Mouse (Mus musculus): ENCODE data around the gene Erf. TPM values are rescaled to one million over a fixed set of nuclear protein-coding genes. Genes with fewer than 3 reads are reported as not detected.
A peak's percentile ranks its signal among the peaks of the same experiment; 100 is the strongest.

Gene Erf
- polyA plus RNA-seq, 1 experiment: 37.1 TPM

GRCm38 (mm10) chr7:25281166-25281733, 30.7 kb upstream of the Erf start:
- TF ChIP-seq CTCF (IDR thresholded peaks at IDR 0.05; ENCODE audit: extremely low read depth, insufficient read length, insufficient replicate concordance, low read depth, low read length) (no peak), POLR2A (IDR thresholded peaks at IDR 0.05; ENCODE audit: low read depth, low read length) (no peak)
- Histone ChIP-seq H3K4me3 (ENCODE audit: low read depth, low read length) (peak overlapping the region; percentile 62), H3K27ac (ENCODE audit: insufficient read depth, low read depth, low read length) (peak overlapping the region; percentile 66), H3K27me3 (ENCODE audit: control insufficient read depth, insufficient read depth, low read length) (no peaks in the 10 kb centered on the region), H3K36me3 (ENCODE audit: control insufficient read depth, insufficient read depth, low read length) (peaks cover 12% of the 10 kb centered on the region), H3K4me1 (ENCODE audit: control insufficient read depth, insufficient read depth, insufficient read length, low read length) (peaks cover 36% of the 10 kb centered on the region)
- 14% methylated on average over 12 of the region's 12 CpGs for WGBS

- Histone ChIP-seq H3K4me3 (ENCODE audit: low read depth, low read length) (peak overlapping the region; percentile 81), H3K27me3 (ENCODE audit: control insufficient read depth, insufficient read depth, low read length) (no peaks in the 10 kb centered on the region), H3K27ac (ENCODE audit: insufficient read depth, low read depth, low read length) (peak overlapping the region; percentile 80; the same call in 1 of the 2 replicates), H3K36me3 (ENCODE audit: control insufficient read depth, insufficient read depth, low read length) (peaks cover 3% of the 10 kb centered on the region; the same call in 1 of the 2 replicates), H3K4me1 (ENCODE audit: control insufficient read depth, insufficient read depth, insufficient read length, low read length) (peaks cover 45% of the 10 kb centered on the region)
- 10% methylated on average over 6 of the region's 6 CpGs for WGBS
- no peak for TF ChIP-seq POLR2A (IDR thresholded peaks at IDR 0.05; ENCODE audit: low read depth, low read length)
- TF ChIP-seq CTCF (IDR thresholded peaks at IDR 0.05; ENCODE audit: extremely low read depth, insufficient read length, insufficient replicate concordance, low read depth, low read length): no peak
Measured at GRCm38 (mm10) chr7:25279861-25280791, 29.6 kb upstream of the Erf start.

GRCm38 (mm10) chr7:25279076-25279860, 28.7 kb upstream of the Erf start:
- peak overlapping the region; percentile 80 for H3K27ac ChIP-seq (ENCODE audit: insufficient read depth, low read depth, low read length)
- H3K36me3 ChIP-seq (ENCODE audit: control insufficient read depth, insufficient read depth, low read length): no peaks in the 10 kb centered on the region
- peak overlapping the region; percentile 81 for H3K4me3 ChIP-seq (ENCODE audit: low read depth, low read length)
- no peaks in the 10 kb centered on the region for H3K27me3 ChIP-seq (ENCODE audit: control insufficient read depth, insufficient read depth, low read length)
- under 1% methylated on average over 48 of the region's 49 CpGs for WGBS
- H3K4me1 ChIP-seq (ENCODE audit: control insufficient read depth, insufficient read depth, insufficient read length, low read length): peaks cover 48% of the 10 kb centered on the region
- TF ChIP-seq CTCF (IDR thresholded peaks at IDR 0.05; ENCODE audit: extremely low read depth, insufficient read length, insufficient replicate concordance, low read depth, low read length) (no peak), POLR2A (IDR thresholded peaks at IDR 0.05; ENCODE audit: low read depth, low read length) (no peak)

- H3K4me1 ChIP-seq (ENCODE audit: control insufficient read depth, insufficient read depth, insufficient read length, low read length): peaks cover 45% of the 10 kb centered on the region
- H3K27ac ChIP-seq (ENCODE audit: insufficient read depth, low read depth, low read length): peak overlapping the region; percentile 85
- H3K36me3 ChIP-seq (ENCODE audit: control insufficient read depth, insufficient read depth, low read length): no peaks in the 10 kb centered on the region
- under 1% methylated on average over 58 of the region's 60 CpGs for whole genome bisulfite sequencing
- TF ChIP-seq CTCF (IDR thresholded peaks at IDR 0.05; ENCODE audit: extremely low read depth, insufficient read length, insufficient replicate concordance, low read depth, low read length) (peak; percentile 34; the same call in 1 of the 2 replicates), POLR2A (IDR thresholded peaks at IDR 0.05; ENCODE audit: low read depth, low read length) (no peak)
- H3K27me3 ChIP-seq (ENCODE audit: control insufficient read depth, insufficient read depth, low read length): no peaks in the 10 kb centered on the region
- H3K4me3 ChIP-seq (ENCODE audit: low read depth, low read length): peak overlapping the region; percentile 81
Measured at GRCm38 (mm10) chr7:25278341-25279075, 27.9 kb upstream of the Erf start.

GRCm38 (mm10) chr7:25277998-25278340, 27.4 kb upstream of the Erf start:
- WGBS: 1% methylated on average over 4 of the region's 4 CpGs
- Histone ChIP-seq H3K36me3 (ENCODE audit: control insufficient read depth, insufficient read depth, low read length) (peaks cover under 1% of the 10 kb centered on the region; the same call in 1 of the 2 replicates), H3K27me3 (ENCODE audit: control insufficient read depth, insufficient read depth, low read length) (no peaks in the 10 kb centered on the region), H3K4me3 (ENCODE audit: low read depth, low read length) (no peak overlapping the region), H3K27ac (ENCODE audit: insufficient read depth, low read depth, low read length) (peak overlapping the region; percentile 4; the same call in 1 of the 2 replicates), H3K4me1 (ENCODE audit: control insufficient read depth, insufficient read depth, insufficient read length, low read length) (peaks cover 44% of the 10 kb centered on the region)
- no peak for TF ChIP-seq CTCF (IDR thresholded peaks at IDR 0.05; ENCODE audit: extremely low read depth, insufficient read length, insufficient replicate concordance, low read depth, low read length)
- TF ChIP-seq POLR2A (IDR thresholded peaks at IDR 0.05; ENCODE audit: low read depth, low read length): no peak

GRCm38 (mm10) chr7:25277405-25277804, 26.8 kb upstream of the Erf start:
- 87% methylated on average over 4 of the region's 4 CpGs for WGBS
- no peak overlapping the region for H3K4me3 ChIP-seq (ENCODE audit: low read depth, low read length)

More at GRCm38 (mm10) chr7:25277405-25277804, 26.8 kb upstream of the Erf start:
- Histone ChIP-seq H3K27me3 (ENCODE audit: control insufficient read depth, insufficient read depth, low read length) (no peaks in the 10 kb centered on the region), H3K27ac (ENCODE audit: insufficient read depth, low read depth, low read length) (no peak overlapping the region), H3K36me3 (ENCODE audit: control insufficient read depth, insufficient read depth, low read length) (peaks cover 5% of the 10 kb centered on the region; the same call in 1 of the 2 replicates), H3K4me1 (ENCODE audit: control insufficient read depth, insufficient read depth, insufficient read length, low read length) (peaks cover 41% of the 10 kb centered on the region)
- no peak for TF ChIP-seq CTCF (IDR thresholded peaks at IDR 0.05; ENCODE audit: extremely low read depth, insufficient read length, insufficient replicate concordance, low read depth, low read length)
- no peak for TF ChIP-seq POLR2A (IDR thresholded peaks at IDR 0.05; ENCODE audit: low read depth, low read length)

Measured in small intestine, adult 2 months (tissue).